Mouse (Mus musculus): ENCODE results near the gene Tiam2. TPM values are rescaled to one million over a fixed set of nuclear protein-coding genes. Genes with fewer than 3 reads are reported as not detected.

Gene Tiam2
- polyA plus RNA-seq, 1 experiment from 2014 or later: 2.8 TPM

DNA sequence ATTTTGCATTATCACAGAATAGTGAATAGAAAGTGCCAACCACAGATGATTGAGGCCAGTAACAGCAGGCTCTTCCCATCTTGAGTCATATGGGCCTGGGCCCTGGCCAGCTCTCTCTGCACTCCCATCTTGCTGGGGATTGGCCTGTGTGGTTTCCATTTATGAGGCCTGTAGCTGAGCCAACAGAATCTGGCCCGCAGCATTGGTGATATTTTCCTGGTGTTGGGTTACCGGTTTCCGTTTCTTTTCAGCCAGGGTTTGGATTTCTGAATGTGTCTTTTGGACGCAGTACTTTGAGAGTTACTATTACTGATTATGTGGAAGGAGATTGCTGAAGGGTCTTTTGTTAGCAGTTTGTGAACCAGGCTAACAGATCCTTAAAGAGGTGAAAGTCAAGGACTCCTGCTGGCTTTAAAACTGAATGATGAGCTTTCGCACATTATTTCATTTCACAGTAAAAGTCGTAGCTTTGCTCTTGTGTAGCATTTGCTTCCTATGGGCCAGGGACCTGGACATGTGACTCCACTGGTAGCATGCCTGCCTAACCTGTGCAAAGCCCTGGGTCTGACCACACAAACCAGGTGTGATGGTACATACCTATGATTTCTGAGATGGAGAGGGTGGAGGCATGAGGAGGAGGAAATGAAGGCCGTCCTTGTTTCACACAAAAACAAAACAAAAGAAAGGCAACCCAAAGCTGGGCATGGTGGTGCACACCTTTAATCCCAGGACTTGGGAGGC, 5.5 kb downstream of the Tiam2 start:
- WGBS: 87% methylated on average over 7 of the region's 7 CpGs
- DNase-seq (ENCODE audit: low spot score): no peak
- H3K27ac ChIP-seq (ENCODE audit: low read depth, low read length): no peak overlapping the region
- H3K9ac ChIP-seq (ENCODE audit: low read depth, low read length): no peak overlapping the region
- no peaks in the 10 kb centered on the region for H3K36me3 ChIP-seq (ENCODE audit: control insufficient read depth, insufficient read depth, low read length)
- H3K4me1 ChIP-seq (replicated peaks; ENCODE audit: control insufficient read depth, insufficient read depth, low read length): no peaks in the 10 kb centered on the region
- 0 out of 2 replicates have a peak, but pooled peaks cover 2% of the 10 kb centered on the region for H3K9me3 ChIP-seq (ENCODE audit: control insufficient read depth, low read length)
- ATAC-seq (replicated peaks; ENCODE audit: low FRiP score): no peak
- H3K4me2 ChIP-seq: no peak overlapping the region
- no peak overlapping the region for H3K4me3 ChIP-seq (ENCODE audit: low read depth, low read length)
- peaks cover 17% of the 10 kb centered on the region for H3K27me3 ChIP-seq (replicated peaks; ENCODE audit: control insufficient read depth, insufficient read depth, low read length)

DNA sequence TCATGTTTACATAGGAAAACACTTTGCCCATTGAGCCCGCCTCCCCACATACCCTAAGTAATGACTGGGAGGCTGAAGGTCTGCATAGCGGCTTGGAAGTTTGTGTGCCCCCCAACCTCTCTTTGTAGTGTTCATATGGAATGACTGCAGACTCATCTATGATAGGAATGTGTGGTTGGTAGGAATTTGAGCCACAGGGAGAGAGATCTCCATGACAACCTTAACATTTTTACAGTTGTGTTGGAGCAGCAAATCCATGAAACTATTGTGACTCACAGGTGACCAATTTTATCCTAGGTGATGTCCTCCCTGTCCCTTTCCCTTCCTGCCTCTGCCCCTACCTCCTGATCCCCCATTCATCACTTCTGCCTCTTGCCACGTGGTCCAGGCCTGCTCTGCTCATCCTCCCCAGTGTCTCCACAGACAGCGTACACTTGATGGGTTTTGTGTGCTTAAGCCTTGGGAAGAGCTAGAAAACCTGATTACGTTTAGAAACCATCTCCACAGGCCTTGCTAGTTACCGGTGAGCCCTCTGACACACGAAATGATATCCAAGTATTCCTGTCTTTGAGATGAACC, 9.9 kb downstream of the Tiam2 start:
- no peak overlapping the region for H3K27ac ChIP-seq (ENCODE audit: low read depth, low read length)
- no peak overlapping the region for H3K4me3 ChIP-seq (ENCODE audit: low read depth, low read length)
- H3K4me1 ChIP-seq (replicated peaks; ENCODE audit: control insufficient read depth, insufficient read depth, low read length): no peaks in the 10 kb centered on the region
- ATAC-seq (replicated peaks; ENCODE audit: low FRiP score) (no peak), DNase-seq (ENCODE audit: low spot score) (no peak)
- H3K27me3 ChIP-seq (replicated peaks; ENCODE audit: control insufficient read depth, insufficient read depth, low read length): no peaks in the 10 kb centered on the region
- H3K36me3 ChIP-seq (ENCODE audit: control insufficient read depth, insufficient read depth, low read length): no peaks in the 10 kb centered on the region
- WGBS: 72% methylated on average over 7 of the region's 7 CpGs
- H3K4me2 ChIP-seq: no peak overlapping the region
- H3K9me3 ChIP-seq (ENCODE audit: control insufficient read depth, low read length): no peaks in the 10 kb centered on the region
- H3K9ac ChIP-seq (ENCODE audit: low read depth, low read length): no peak overlapping the region

DNA sequence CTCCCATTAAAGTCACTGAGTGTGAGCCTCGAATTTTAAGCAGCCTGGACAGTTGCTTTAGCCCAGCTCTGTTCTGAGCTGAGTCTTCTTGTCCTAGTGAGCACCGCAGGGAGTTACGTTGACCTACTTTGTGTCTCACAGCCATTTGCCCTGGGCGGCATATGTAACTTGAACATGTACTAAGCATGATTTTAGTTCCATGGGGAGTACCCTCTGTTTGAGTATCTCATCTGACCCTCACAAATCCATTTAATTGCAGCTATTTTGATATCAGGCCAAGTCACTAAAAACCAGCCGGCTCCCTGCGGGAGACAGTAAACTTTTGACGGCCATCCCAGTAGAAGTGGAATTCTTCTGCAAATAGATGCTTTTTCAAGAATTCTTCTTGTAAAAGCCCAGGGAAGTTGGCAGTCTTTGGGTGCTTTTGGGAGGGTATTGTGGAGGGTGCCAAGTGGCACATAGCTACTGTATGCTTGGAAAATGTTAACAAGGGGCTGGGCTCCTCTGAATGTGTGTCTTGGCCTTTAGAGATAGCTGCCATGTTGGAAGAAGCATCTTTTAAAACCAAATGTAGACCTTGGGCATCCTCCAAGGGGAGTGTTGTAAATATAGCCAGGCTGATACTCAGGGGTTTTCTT, 10.6 kb downstream of the Tiam2 start:
- H3K9me3 ChIP-seq (ENCODE audit: control insufficient read depth, low read length): no peaks in the 10 kb centered on the region
- H3K4me3 ChIP-seq (ENCODE audit: low read depth, low read length): no peak overlapping the region
- H3K27me3 ChIP-seq (replicated peaks; ENCODE audit: control insufficient read depth, insufficient read depth, low read length): no peaks in the 10 kb centered on the region
- H3K4me1 ChIP-seq (replicated peaks; ENCODE audit: control insufficient read depth, insufficient read depth, low read length): no peaks in the 10 kb centered on the region
- H3K9ac ChIP-seq (ENCODE audit: low read depth, low read length): no peak overlapping the region
- no peak overlapping the region for H3K27ac ChIP-seq (ENCODE audit: low read depth, low read length)
- ATAC-seq (replicated peaks; ENCODE audit: low FRiP score): no peak
- no peaks in the 10 kb centered on the region for H3K36me3 ChIP-seq (ENCODE audit: control insufficient read depth, insufficient read depth, low read length)
- DNase-seq (ENCODE audit: low spot score): no peak
- WGBS: 81% methylated on average over 7 of the region's 7 CpGs
- no peak overlapping the region for H3K4me2 ChIP-seq

DNA sequence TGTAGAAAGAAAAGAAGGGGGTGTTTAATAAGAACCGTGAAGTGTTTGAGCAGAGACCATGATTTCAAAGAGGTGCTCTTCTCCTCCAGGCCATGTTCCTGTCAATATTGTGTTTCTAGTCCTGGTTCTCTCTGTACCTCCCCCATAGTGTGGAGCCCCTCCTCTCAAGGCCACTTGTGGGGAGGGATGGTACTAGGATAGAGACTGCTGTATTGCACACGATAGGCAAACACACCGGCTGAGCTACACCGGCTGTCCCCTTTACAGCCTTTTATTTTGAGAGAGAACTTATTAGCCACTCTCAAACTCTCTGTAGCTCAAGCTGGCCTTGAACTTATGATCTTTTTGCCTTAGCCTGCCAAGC, 11.1 kb downstream of the Tiam2 start:
- ATAC-seq (replicated peaks; ENCODE audit: low FRiP score) (no peak), DNase-seq (ENCODE audit: low spot score) (no peak)
- Histone ChIP-seq H3K36me3 (ENCODE audit: control insufficient read depth, insufficient read depth, low read length) (no peaks in the 10 kb centered on the region), H3K4me3 (ENCODE audit: low read depth, low read length) (no peak overlapping the region), H3K27me3 (replicated peaks; ENCODE audit: control insufficient read depth, insufficient read depth, low read length) (no peaks in the 10 kb centered on the region), H3K4me2 (no peak overlapping the region), H3K9ac (ENCODE audit: low read depth, low read length) (no peak overlapping the region), H3K27ac (ENCODE audit: low read depth, low read length) (no peak overlapping the region), H3K9me3 (ENCODE audit: control insufficient read depth, low read length) (no peaks in the 10 kb centered on the region), H3K4me1 (replicated peaks; ENCODE audit: control insufficient read depth, insufficient read depth, low read length) (no peaks in the 10 kb centered on the region)
- WGBS: 76% methylated on average over 4 of the region's 4 CpGs

DNA sequence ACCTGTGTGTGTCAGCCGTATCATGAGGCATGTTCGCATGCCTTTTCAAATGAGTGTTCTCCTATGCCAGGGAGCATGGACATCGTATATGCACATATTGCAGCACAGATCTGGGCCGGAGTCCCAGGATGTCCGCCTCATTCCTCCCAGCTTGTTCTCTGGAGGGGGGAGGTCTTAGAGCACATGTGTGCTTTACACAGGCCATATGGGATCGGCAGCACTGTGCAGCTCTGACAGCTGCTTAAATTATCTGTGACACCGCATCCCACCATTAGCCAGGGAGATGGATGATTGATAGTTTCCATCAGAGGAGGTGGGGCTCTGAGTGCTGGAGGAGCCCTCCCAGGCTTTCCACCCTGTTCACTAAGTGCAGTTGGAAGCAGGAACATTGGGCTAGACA, 12.4 kb downstream of the Tiam2 start:
- Histone ChIP-seq H3K4me3 (ENCODE audit: low read depth, low read length) (no peak overlapping the region), H3K36me3 (ENCODE audit: control insufficient read depth, insufficient read depth, low read length) (no peaks in the 10 kb centered on the region), H3K9me3 (ENCODE audit: control insufficient read depth, low read length) (no peaks in the 10 kb centered on the region), H3K9ac (ENCODE audit: low read depth, low read length) (no peak overlapping the region), H3K27ac (ENCODE audit: low read depth, low read length) (no peak overlapping the region), H3K27me3 (replicated peaks; ENCODE audit: control insufficient read depth, insufficient read depth, low read length) (no peaks in the 10 kb centered on the region), H3K4me1 (replicated peaks; ENCODE audit: control insufficient read depth, insufficient read depth, low read length) (no peaks in the 10 kb centered on the region), H3K4me2 (no peak overlapping the region)
- 75% methylated on average over 7 of the region's 7 CpGs for WGBS
- no peak for DNase-seq (ENCODE audit: low spot score)
- ATAC-seq (replicated peaks; ENCODE audit: low FRiP score): no peak

DNA sequence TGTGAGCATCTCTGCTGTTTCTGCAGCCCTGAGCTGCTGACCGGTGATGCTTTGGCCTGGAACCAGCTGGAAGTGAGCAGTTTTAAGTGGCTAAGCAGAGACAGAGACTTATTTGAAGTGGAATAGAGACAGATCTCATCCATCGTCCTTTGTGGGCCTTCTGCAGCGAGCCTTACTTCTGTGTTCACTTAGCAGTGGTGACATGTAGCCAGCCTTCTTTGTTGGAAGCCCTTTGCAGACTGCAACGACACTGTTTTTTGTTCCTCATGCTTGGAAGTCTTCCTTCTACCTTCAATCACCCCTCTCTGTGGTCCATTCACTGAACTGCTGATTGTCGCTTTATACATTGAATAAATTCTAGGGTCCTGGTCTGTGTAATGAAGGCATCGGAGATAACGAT, 18.5 kb downstream of the Tiam2 start:
- Histone ChIP-seq H3K27me3 (replicated peaks; ENCODE audit: control insufficient read depth, insufficient read depth, low read length) (no peaks in the 10 kb centered on the region), H3K4me1 (replicated peaks; ENCODE audit: control insufficient read depth, insufficient read depth, low read length) (no peaks in the 10 kb centered on the region), H3K9ac (ENCODE audit: low read depth, low read length) (no peak overlapping the region), H3K36me3 (ENCODE audit: control insufficient read depth, insufficient read depth, low read length) (no peaks in the 10 kb centered on the region), H3K9me3 (ENCODE audit: control insufficient read depth, low read length) (no peaks in the 10 kb centered on the region), H3K4me2 (no peak overlapping the region), H3K27ac (ENCODE audit: low read depth, low read length) (no peak overlapping the region), H3K4me3 (ENCODE audit: low read depth, low read length) (no peak overlapping the region)
- ATAC-seq (replicated peaks; ENCODE audit: low FRiP score) (no peak), DNase-seq (ENCODE audit: low spot score) (no peak)
- 81% methylated on average over 7 of the region's 7 CpGs for WGBS

DNA sequence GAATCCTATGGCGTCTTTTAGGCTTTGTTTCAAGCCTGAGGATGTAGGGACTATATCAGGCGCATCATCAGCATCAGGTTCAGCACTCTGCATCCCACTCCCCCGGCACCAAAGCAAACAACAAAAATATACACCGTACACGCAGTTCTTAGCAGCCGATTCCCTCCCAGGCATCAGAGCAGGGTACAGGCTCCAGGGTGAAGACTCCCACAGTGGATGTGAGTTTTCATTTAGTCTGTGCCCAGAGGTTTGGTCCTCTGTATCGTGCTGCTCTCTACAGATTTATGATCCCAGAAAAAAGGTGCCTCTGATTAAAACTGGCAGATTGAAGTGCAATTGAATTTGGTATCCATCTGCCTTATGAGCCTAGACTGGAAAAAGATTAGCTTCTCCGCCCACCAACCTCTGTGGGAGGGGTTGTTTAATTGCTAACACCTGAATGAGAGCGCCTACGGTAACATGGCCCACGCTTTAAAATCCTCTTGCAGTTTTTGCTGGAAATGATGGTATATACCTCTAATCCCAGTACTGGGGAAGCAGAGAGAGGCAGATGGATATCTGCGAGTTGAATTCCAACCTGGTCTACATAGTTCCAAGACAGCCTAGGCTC, 19.0 kb downstream of the Tiam2 start:
- ATAC-seq (replicated peaks; ENCODE audit: low FRiP score): no peak
- 70% methylated on average over 12 of the region's 12 CpGs for WGBS

DNA sequence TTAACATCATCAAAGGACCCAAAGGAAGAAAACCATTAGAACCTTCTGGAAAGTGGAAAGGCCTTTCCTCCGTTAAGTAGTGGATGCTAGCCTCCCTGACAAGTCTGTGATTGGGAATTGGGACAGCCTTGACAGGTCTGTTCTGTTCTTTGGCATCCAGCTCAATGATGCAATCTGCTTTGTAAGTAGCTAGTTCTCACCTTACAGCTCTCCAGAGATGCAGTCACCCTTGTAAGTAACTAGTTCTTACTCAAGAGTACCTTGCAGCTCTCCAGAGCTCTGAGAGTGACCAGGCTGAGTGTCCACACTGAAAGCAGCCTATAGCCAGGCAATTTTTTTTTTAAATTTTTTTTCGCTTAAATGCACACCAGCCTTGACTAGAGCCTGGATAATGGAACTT, 21.4 kb downstream of the Tiam2 start:
- DNase-seq (ENCODE audit: low spot score) (no peak), ATAC-seq (replicated peaks; ENCODE audit: low FRiP score) (no peak)
- H3K9me3 ChIP-seq (ENCODE audit: control insufficient read depth, low read length): no peaks in the 10 kb centered on the region
- H3K4me3 ChIP-seq (ENCODE audit: low read depth, low read length): no peak overlapping the region
- H3K36me3 ChIP-seq (ENCODE audit: control insufficient read depth, insufficient read depth, low read length): no peaks in the 10 kb centered on the region
- no peaks in the 10 kb centered on the region for H3K27me3 ChIP-seq (replicated peaks; ENCODE audit: control insufficient read depth, insufficient read depth, low read length)
- no peak overlapping the region for H3K27ac ChIP-seq (ENCODE audit: low read depth, low read length)
- no peaks in the 10 kb centered on the region for H3K4me1 ChIP-seq (replicated peaks; ENCODE audit: control insufficient read depth, insufficient read depth, low read length)
- H3K9ac ChIP-seq (ENCODE audit: low read depth, low read length): no peak overlapping the region
- H3K4me2 ChIP-seq: no peak overlapping the region
- 78% methylated on average over 2 of the region's 2 CpGs for WGBS

More for the DNA sequence above, 19.0 kb downstream of the Tiam2 start:
- H3K4me2 ChIP-seq: no peak overlapping the region
- no peak overlapping the region for H3K4me3 ChIP-seq (ENCODE audit: low read depth, low read length)
- no peaks in the 10 kb centered on the region for H3K36me3 ChIP-seq (ENCODE audit: control insufficient read depth, insufficient read depth, low read length)
- H3K27me3 ChIP-seq (replicated peaks; ENCODE audit: control insufficient read depth, insufficient read depth, low read length): no peaks in the 10 kb centered on the region
- DNase-seq (ENCODE audit: low spot score): no peak
- no peak overlapping the region for H3K9ac ChIP-seq (ENCODE audit: low read depth, low read length)
- no peaks in the 10 kb centered on the region for H3K9me3 ChIP-seq (ENCODE audit: control insufficient read depth, low read length)
- H3K4me1 ChIP-seq (replicated peaks; ENCODE audit: control insufficient read depth, insufficient read depth, low read length): no peaks in the 10 kb centered on the region
- H3K27ac ChIP-seq (ENCODE audit: low read depth, low read length): no peak overlapping the region

All from liver, embryonic 11.5 days (tissue).